Mouse (Mus musculus) CH12.LX (cell line): ENCODE results near the gene Ikbip.

ENCODE experiments used
- CHD1 ChIP-seq: IDR thresholded peaks from 2 replicates; pipeline ENCODE4 v1.6.1; 2012; ENCODE audit warnings: low read depth, low read length, improper control_type of control experiment, inconsistent platforms
- CTCF ChIP-seq, 2 experiments: IDR thresholded peaks in 1 of 2; conservative IDR thresholded peaks in 1 of 2; 2 replicates each; pipeline ENCODE4 v1.5.1; 2011 to 2012; ENCODE audit warnings: low read depth in 2 of 2, low read length in 2 of 2, improper control_type of control experiment in 1 of 2, inconsistent platforms in 1 of 2, mild to moderate bottlenecking in 1 of 2, moderate library complexity in 1 of 2
- MEF2A ChIP-seq: IDR thresholded peaks from 2 replicates; pipeline ENCODE4 v1.6.1; 2014; ENCODE audit warnings: low read depth, mild to moderate bottlenecking, inconsistent platforms, low read length, improper control_type of control experiment, borderline replicate concordance
- MXI1 ChIP-seq: IDR thresholded peaks from 2 replicates; pipeline ENCODE4 v1.6.1; 2011; ENCODE audit warnings: mild to moderate bottlenecking, low read depth, low read length, improper control_type of control experiment
- POLR2A ChIP-seq: IDR thresholded peaks from 2 replicates; pipeline ENCODE4 v1.6.1; 2011; ENCODE audit warnings: low read depth, mild to moderate bottlenecking, improper control_type of control experiment, low read length
- POLR2AphosphoS2 ChIP-seq: IDR thresholded peaks from 2 replicates; pipeline ENCODE4 v1.6.1; 2011; ENCODE audit warnings: low read depth, low read length, improper control_type of control experiment
- TBP ChIP-seq: conservative IDR thresholded peaks from 2 replicates; pipeline ENCODE4 v1.6.1; 2011; ENCODE audit warnings: low read depth, low read length, improper control_type of control experiment
- TCF12 ChIP-seq: IDR thresholded peaks from 2 replicates; pipeline ENCODE4 v1.6.1; 2014; ENCODE audit warnings: low read depth, mild to moderate bottlenecking, inconsistent platforms, low read length, improper control_type of control experiment
- ZC3H11A ChIP-seq: IDR thresholded peaks from 2 replicates; pipeline ENCODE4 v1.6.1; 2012; ENCODE audit warnings: low read depth, mild to moderate bottlenecking, inconsistent platforms, low read length, improper control_type of control experiment
- ZNF384 ChIP-seq: IDR thresholded peaks from 2 replicates; pipeline ENCODE4 v1.6.1; 2012; ENCODE audit warnings: low read depth, low read length, improper control_type of control experiment, inconsistent platforms

DNA sequence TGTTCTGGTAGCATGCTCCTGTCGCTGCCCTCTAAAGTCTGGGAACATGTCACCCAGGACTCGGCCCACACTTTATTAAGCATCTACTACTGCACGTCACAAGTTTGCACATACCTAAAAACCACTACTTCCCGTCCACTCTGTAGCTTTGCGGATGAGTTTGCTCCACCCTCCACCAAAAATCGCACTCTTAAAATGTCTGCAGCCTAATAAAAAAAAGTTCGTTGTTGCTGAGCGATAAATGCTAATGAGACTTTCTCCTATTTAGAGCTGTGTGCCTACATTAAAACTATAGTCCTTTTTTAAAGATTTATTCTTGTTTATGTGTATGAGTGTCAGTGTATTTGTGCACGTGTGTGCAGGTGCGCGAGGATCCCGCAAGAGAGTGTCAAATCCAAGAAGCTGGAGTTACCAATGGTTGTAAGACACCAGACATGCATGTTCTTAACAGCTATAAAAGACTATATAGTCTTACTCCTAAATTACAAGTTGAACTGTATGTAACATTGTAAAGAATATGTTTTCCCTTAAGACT is 720 bp downstream of the Ikbip start:
- TF ChIP-seq CTCF (conservative IDR thresholded peaks at IDR 0.05 in 1 of 2, IDR thresholded peaks at IDR 0.05 in 1 of 2; ENCODE audit: low read depth in 2 of 2, low read length in 2 of 2) = no peak
- no peak for TF ChIP-seq TBP
- no peak for TF ChIP-seq ZC3H11A
- no peak for TF ChIP-seq MEF2A
- TF ChIP-seq POLR2A = no peak
- TF ChIP-seq CHD1 = no peak
- no peak for TF ChIP-seq MXI1
- no peak for TF ChIP-seq POLR2AphosphoS2
- no peak for TF ChIP-seq TCF12
- no peak for TF ChIP-seq ZNF384
